Mouse (Mus musculus) myocyte (in vitro differentiated cells): ENCODE measurements around the gene Gm11492. TPM values are rescaled to one million over a fixed set of nuclear protein-coding genes. Genes with fewer than 3 reads are reported as not detected.
A peak's percentile ranks its signal among the peaks of the same experiment; 100 is the strongest.

Experiments used
- H3K27me3 ChIP-seq: one replicate; pipeline ENCODE4 v1.6.1; 2011; ENCODE audit not compliant: control insufficient read depth, insufficient read depth, insufficient read length
- H3K36me3 ChIP-seq: one replicate; pipeline ENCODE4 v1.6.1; 2011; ENCODE audit not compliant: control insufficient read depth, insufficient read depth
- H3K4me2 ChIP-seq: one replicate; pipeline ENCODE4 v1.6.1; 2011; ENCODE audit warnings: low read depth, control low read depth
- H3K4me3 ChIP-seq: one replicate; pipeline ENCODE4 v1.5.1; 2011; ENCODE audit warnings: mild to moderate bottlenecking, control low read depth, moderate library complexity
- H3K79me2 ChIP-seq: one replicate; pipeline ENCODE4 v1.6.1; 2011; ENCODE audit not compliant: control insufficient read depth, insufficient read depth
- H3ac ChIP-seq: one replicate; pipeline ENCODE4 v1.6.1; 2011; ENCODE audit not compliant: control insufficient read depth, insufficient read length
- CEBPB ChIP-seq: IDR thresholded peaks from 2 replicates; pipeline ENCODE4 v1.6.1; 2011; ENCODE audit warnings: mild to moderate bottlenecking, moderate library complexity; ENCODE audit not compliant: poor library complexity, insufficient read depth, severe bottlenecking
- E2F4 ChIP-seq: IDR thresholded peaks from one replicate; pipeline ENCODE4 v1.6.1; 2011; ENCODE audit warnings: mild to moderate bottlenecking, control low read depth, moderate library complexity; ENCODE audit not compliant: insufficient read depth
- MAX ChIP-seq: IDR thresholded peaks from one replicate; pipeline ENCODE4 v1.6.1; 2011; ENCODE audit warnings: low read depth, mild to moderate bottlenecking, control low read depth
- MYOD1 ChIP-seq, 3 experiments: IDR thresholded peaks; one replicate each; pipeline ENCODE4 v1.6.1; 2011; ENCODE audit warnings: control low read depth in 2 of 3, low read depth in 2 of 3, mild to moderate bottlenecking in 2 of 3, moderate library complexity in 1 of 3; ENCODE audit not compliant: insufficient read length in 2 of 3, control insufficient read depth in 1 of 3
- MYOG ChIP-seq, 3 experiments: IDR thresholded peaks; one replicate each; pipeline ENCODE4 v1.6.1; 2011; ENCODE audit warnings: control low read depth in 2 of 3, low read depth in 2 of 3, mild to moderate bottlenecking in 2 of 3; ENCODE audit not compliant: insufficient read length in 2 of 3, control insufficient read depth in 1 of 3, insufficient read depth in 1 of 3
- POLR2A ChIP-seq: IDR thresholded peaks from one replicate; pipeline ENCODE4 v1.6.1; 2011; ENCODE audit warnings: low read depth, mild to moderate bottlenecking, control low read depth, moderate library complexity; ENCODE audit not compliant: insufficient read length
- POLR2AphosphoS2 ChIP-seq: IDR thresholded peaks from one replicate; pipeline ENCODE4 v1.6.1; 2011; ENCODE audit warnings: low read depth, control low read depth; ENCODE audit not compliant: insufficient read length
- REST ChIP-seq: IDR thresholded peaks from one replicate; pipeline ENCODE4 v1.6.1; 2011; ENCODE audit warnings: mild to moderate bottlenecking, control low read depth, moderate library complexity; ENCODE audit not compliant: insufficient read depth, insufficient read length
- SRF ChIP-seq: IDR thresholded peaks from one replicate; pipeline ENCODE4 v1.6.1; 2011; ENCODE audit warnings: low read depth; ENCODE audit not compliant: control insufficient read depth, insufficient read length
- TCF12 ChIP-seq: IDR thresholded peaks from one replicate; pipeline ENCODE4 v1.6.1; 2011; ENCODE audit warnings: mild to moderate bottlenecking, control low read depth; ENCODE audit not compliant: poor library complexity, insufficient read depth, severe bottlenecking
- TCF3 ChIP-seq: IDR thresholded peaks from one replicate; pipeline ENCODE4 v1.6.1; 2011; ENCODE audit warnings: low read depth, control low read depth; ENCODE audit not compliant: insufficient read length
- USF1 ChIP-seq: IDR thresholded peaks from one replicate; pipeline ENCODE4 v1.6.1; 2011; ENCODE audit warnings: low read depth, mild to moderate bottlenecking, control low read depth, moderate library complexity
- polyA plus RNA-seq: library from polyadenylated mRNA; unstranded; fragments of >200 nt; fragmentation: generic; extraction: Trizol; gene quantifications from one replicate; pipeline ENCODE4 v1.2.1, GENCODE M21; 2012; ENCODE audit warnings: missing spikeins

Gm11492 gene
- not detected for polyA plus RNA-seq

DNA sequence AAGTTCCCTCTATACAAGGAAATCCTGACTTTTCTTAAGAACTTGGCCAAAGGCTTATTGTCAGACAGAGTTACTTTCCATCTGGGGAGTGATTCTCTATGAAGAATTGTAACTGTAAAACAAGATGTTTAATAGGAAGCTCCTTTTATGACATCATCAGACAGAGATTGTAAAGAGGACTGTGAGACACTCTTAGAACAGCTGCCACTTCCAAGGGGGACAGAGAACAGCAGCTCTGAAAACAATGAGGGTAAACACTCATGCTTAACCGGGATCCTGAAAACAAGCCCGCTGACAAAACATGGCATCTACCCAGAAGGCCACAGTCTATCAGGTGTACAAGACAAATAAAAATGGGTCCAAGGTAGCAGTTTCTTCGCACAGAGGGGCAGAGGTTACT is at the start of gene Gm11492:
Gene Gm11492, plus strand, starts transcription at position 153 of the 400 bp plus-strand sequence.
- H3ac ChIP-seq = no peak within 1 kb of the TSS
- no peak within 1 kb of the TSS for H3K4me3 ChIP-seq
- peaks cover 32% of the 10 kb centered on the region for H3K27me3 ChIP-seq
- no peaks in the 10 kb centered on the region for H3K36me3 ChIP-seq
- no peak within 1 kb of the TSS for H3K4me2 ChIP-seq
- no peaks in the 10 kb centered on the region for H3K79me2 ChIP-seq
- TF ChIP-seq POLR2AphosphoS2 = no peak

DNA sequence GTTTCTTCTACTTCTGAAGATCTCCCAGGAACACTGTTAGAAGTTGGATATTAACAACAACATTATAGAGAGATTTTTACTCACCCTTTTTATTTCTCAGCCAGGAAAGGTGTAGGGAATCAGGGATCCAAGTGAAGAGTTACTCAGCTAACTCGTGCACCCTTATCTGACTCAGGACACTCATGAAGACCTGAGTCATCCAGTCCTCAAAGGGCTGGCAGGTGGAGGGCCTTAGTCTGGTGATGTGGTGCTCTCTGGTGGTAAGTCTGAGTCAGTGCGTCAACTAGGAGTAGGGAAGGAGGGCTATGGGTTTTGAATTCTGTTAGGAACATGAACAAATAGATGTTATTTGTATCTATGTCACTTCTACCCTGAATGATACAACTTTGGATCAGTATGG is 47.2 kb upstream of the Gm11492 start:
- Histone ChIP-seq H3K4me3 (no peak overlapping the region), H3K79me2 (no peaks in the 10 kb centered on the region), H3K36me3 (no peaks in the 10 kb centered on the region), H3K4me2 (no peak overlapping the region), H3K27me3 (peaks cover 42% of the 10 kb centered on the region), H3ac (no peak overlapping the region)
- TF ChIP-seq MYOD1 (IDR thresholded peaks at IDR 0.05; ENCODE audit: control insufficient read depth in 1 of 3, insufficient read length in 2 of 3, low read depth in 2 of 3) (peak in 1 of 3 experiments; percentile 38), USF1 (no peak), SRF (no peak), POLR2A (no peak), TCF12 (no peak), POLR2AphosphoS2 (no peak), TCF3 (no peak), MAX (no peak), REST (no peak)

- no peak overlapping the region for H3K4me3 ChIP-seq
- no peak for TF ChIP-seq MYOG (IDR thresholded peaks at IDR 0.05; ENCODE audit: control insufficient read depth in 1 of 3, insufficient read depth in 1 of 3, insufficient read length in 2 of 3, low read depth in 2 of 3)
- no peak for TF ChIP-seq POLR2A
- no peak for TF ChIP-seq E2F4
- no peak for TF ChIP-seq CEBPB
- no peak for TF ChIP-seq MYOD1 (IDR thresholded peaks at IDR 0.05; ENCODE audit: control insufficient read depth in 1 of 3, insufficient read length in 2 of 3, low read depth in 2 of 3)
- TF ChIP-seq REST = no peak
- TF ChIP-seq SRF = no peak
- no peak for TF ChIP-seq USF1
- no peak for TF ChIP-seq MAX
- no peak for TF ChIP-seq TCF3
- TF ChIP-seq TCF12 = no peak
- no peak for TF ChIP-seq POLR2AphosphoS2
- H3ac ChIP-seq = no peak overlapping the region
- H3K79me2 ChIP-seq = no peaks in the 10 kb centered on the region
- H3K27me3 ChIP-seq = peaks cover 30% of the 10 kb centered on the region
- no peaks in the 10 kb centered on the region for H3K36me3 ChIP-seq
- no peak overlapping the region for H3K4me2 ChIP-seq
These were observed 43.0 kb upstream of the Gm11492 start for GRCm38 (mm10) chr11:87523466-87523865.

GRCm38 (mm10) chr11:87523967-87524366 is 42.5 kb upstream of the Gm11492 start:
- no peak for TF ChIP-seq SRF
- H3K36me3 ChIP-seq = no peaks in the 10 kb centered on the region

GRCm38 (mm10) chr11:87524780-87525179 is 41.7 kb upstream of the Gm11492 start:
- Histone ChIP-seq H3ac (no peak overlapping the region), H3K27me3 (peaks cover 30% of the 10 kb centered on the region), H3K4me2 (no peak overlapping the region), H3K79me2 (no peaks in the 10 kb centered on the region), H3K4me3 (no peak overlapping the region), H3K36me3 (no peaks in the 10 kb centered on the region)
- TF ChIP-seq CEBPB (no peak), REST (no peak), POLR2A (no peak), MYOD1 (IDR thresholded peaks at IDR 0.05; ENCODE audit: control insufficient read depth in 1 of 3, insufficient read length in 2 of 3, low read depth in 2 of 3) (no peak), MAX (no peak), TCF3 (no peak), USF1 (no peak), TCF12 (no peak), POLR2AphosphoS2 (no peak), SRF (no peak), MYOG (IDR thresholded peaks at IDR 0.05; ENCODE audit: control insufficient read depth in 1 of 3, insufficient read depth in 1 of 3, insufficient read length in 2 of 3, low read depth in 2 of 3) (no peak), E2F4 (no peak)

More at GRCm38 (mm10) chr11:87523967-87524366, 42.5 kb upstream of the Gm11492 start:
- Histone ChIP-seq H3K4me3 (no peak overlapping the region), H3K79me2 (no peaks in the 10 kb centered on the region), H3K27me3 (peaks cover 30% of the 10 kb centered on the region), H3K4me2 (no peak overlapping the region), H3ac (no peak overlapping the region)

DNA sequence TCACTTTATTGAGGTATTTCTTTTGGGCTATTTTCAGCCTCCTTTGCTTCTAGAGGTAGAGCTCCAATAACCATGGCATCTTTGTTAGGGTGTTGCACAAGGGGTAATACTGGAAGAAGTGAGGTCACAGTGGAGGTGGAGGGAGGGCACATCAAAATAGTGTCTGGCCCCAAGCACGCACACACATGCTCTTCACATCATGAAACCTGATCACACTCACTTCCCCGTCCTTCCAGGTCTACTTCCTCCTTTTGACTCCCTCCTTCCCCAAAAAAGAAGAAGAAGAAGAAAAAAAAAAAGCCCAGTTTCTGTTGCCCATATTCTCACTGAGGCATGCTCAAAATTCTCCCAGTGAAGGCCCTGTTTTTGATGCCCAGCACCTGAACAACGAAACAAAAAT is 39.1 kb upstream of the Gm11492 start:
- TF ChIP-seq POLR2A (no peak), MAX (no peak), SRF (no peak)

More for the DNA sequence above, 39.1 kb upstream of the Gm11492 start:
- H3K79me2 ChIP-seq = no peaks in the 10 kb centered on the region
- H3K36me3 ChIP-seq = no peaks in the 10 kb centered on the region
- no peak overlapping the region for H3K4me2 ChIP-seq
- no peak overlapping the region for H3K4me3 ChIP-seq
- H3K27me3 ChIP-seq = peaks cover 32% of the 10 kb centered on the region
- no peak overlapping the region for H3ac ChIP-seq
